Mouse (Mus musculus) forelimb bud, embryonic 11.5 days (tissue): ENCODE results near the gene Stat5b.

Experiments used
- DNase-seq: peaks from one replicate; pipeline ENCODE4 v3.0.0-alpha.2; 2012; ENCODE audit warnings: low read depth, low spot score

The Stat5b gene

GRCm38 (mm10) chr11:100767871-100768270 is 82.7 kb downstream of the Stat5b start:
- no peak for DNase-seq

GRCm38 (mm10) chr11:100766726-100767125 is 83.8 kb downstream of the Stat5b start:
- no peak for DNase-seq

- DNase-seq: no peak
Measured at GRCm38 (mm10) chr11:100762831-100763230, 87.7 kb downstream of the Stat5b start, which contains the start of gene Hcrt. Gene Hcrt, minus strand, starts transcription at chr11:100762931.

- peak; percentile 81 for DNase-seq
Measured at GRCm38 (mm10) chr11:100761547-100762045, 88.9 kb downstream of the Stat5b start.

- DNase-seq: no peak
Measured at GRCm38 (mm10) chr11:100759611-100760233, 90.8 kb downstream of the Stat5b start, which contains the start of gene Kcnh4. Gene Kcnh4, minus strand, starts transcription at chr11:100759942.

- peak; percentile 78 for DNase-seq
Measured at GRCm38 (mm10) chr11:100758707-100759610, 91.6 kb downstream of the Stat5b start.

GRCm38 (mm10) chr11:100757566-100757965 is 93.0 kb downstream of the Stat5b start:
- DNase-seq: no peak

GRCm38 (mm10) chr11:100756476-100756875 is 94.0 kb downstream of the Stat5b start:
- DNase-seq: no peak

- no peak for DNase-seq
Measured at GRCm38 (mm10) chr11:100754693-100755057, 95.8 kb downstream of the Stat5b start.

- no peak for DNase-seq
Measured at GRCm38 (mm10) chr11:100754021-100754692, 96.4 kb downstream of the Stat5b start.

- no peak for DNase-seq
Measured at GRCm38 (mm10) chr11:100752294-100752693, 98.2 kb downstream of the Stat5b start.

- DNase-seq: no peak
Measured at GRCm38 (mm10) chr11:100750127-100750526, 100.4 kb downstream of the Stat5b start.

GRCm38 (mm10) chr11:100749469-100749868 is 101.1 kb downstream of the Stat5b start:
- DNase-seq: no peak

GRCm38 (mm10) chr11:100748620-100749019 is 101.9 kb downstream of the Stat5b start:
- no peak for DNase-seq

GRCm38 (mm10) chr11:100747114-100747513 is 103.4 kb downstream of the Stat5b start:
- no peak for DNase-seq

GRCm38 (mm10) chr11:100746546-100746945 is 104.0 kb downstream of the Stat5b start:
- DNase-seq: no peak

GRCm38 (mm10) chr11:100745085-100745484 is 105.4 kb downstream of the Stat5b start:
- peak; percentile 61 for DNase-seq

- DNase-seq: no peak
Measured at GRCm38 (mm10) chr11:100741348-100741747, 109.2 kb downstream of the Stat5b start.

GRCm38 (mm10) chr11:100738749-100739148 is 111.8 kb downstream of the Stat5b start:
- DNase-seq: no peak

GRCm38 (mm10) chr11:100738066-100738604 is 112.4 kb downstream of the Stat5b start, which contains the start of gene Rab5c:
Gene Rab5c, minus strand, starts transcription at chr11:100738215.
- DNase-seq: peak; percentile 99

GRCm38 (mm10) chr11:100737105-100737733 is 113.3 kb downstream of the Stat5b start:
- DNase-seq: no peak
